Mouse (Mus musculus): ENCODE results near the gene Zfp688. TPM values are rescaled to one million over a fixed set of nuclear protein-coding genes. Genes with fewer than 3 reads are reported as not detected.

Zfp688 gene
- polyA plus RNA-seq, 1 experiment, result not detected

- no peak overlapping the region for H3K4me3 ChIP-seq (ENCODE audit: insufficient read depth, low read depth, low read length)
- no peak overlapping the region for H3K27ac ChIP-seq (ENCODE audit: insufficient read depth, low read depth, low read length)
- peaks cover 2% of the 10 kb centered on the region; the same call in 1 of the 2 replicates for H3K4me1 ChIP-seq (ENCODE audit: control insufficient read depth, insufficient read depth, low read length)
- 96% methylated on average over 7 of the region's 7 CpGs for WGBS
- no peak for TF ChIP-seq POLR2A (IDR thresholded peaks at IDR 0.05; ENCODE audit: insufficient read depth, low read depth, low read length)
- TF ChIP-seq CTCF (IDR thresholded peaks at IDR 0.05; ENCODE audit: insufficient read depth, low read depth, low read length), result no peak
These were observed 33.0 kb upstream of the Zfp688 start for GRCm38 (mm10) chr7:127454905-127455304.

- WGBS, result 96% methylated on average over 2 of the region's 2 CpGs
- Histone ChIP-seq H3K4me1 (ENCODE audit: control insufficient read depth, insufficient read depth, low read length) (peaks cover 2% of the 10 kb centered on the region; the same call in 1 of the 2 replicates), H3K4me3 (ENCODE audit: insufficient read depth, low read depth, low read length) (no peak overlapping the region), H3K27ac (ENCODE audit: insufficient read depth, low read depth, low read length) (no peak overlapping the region)
- TF ChIP-seq CTCF (IDR thresholded peaks at IDR 0.05; ENCODE audit: insufficient read depth, low read depth, low read length) (no peak), POLR2A (IDR thresholded peaks at IDR 0.05; ENCODE audit: insufficient read depth, low read depth, low read length) (no peak)
These were observed 31.2 kb upstream of the Zfp688 start for GRCm38 (mm10) chr7:127453056-127453455.

GRCm38 (mm10) chr7:127449966-127450365, 28.1 kb upstream of the Zfp688 start:
- Histone ChIP-seq H3K4me1 (ENCODE audit: control insufficient read depth, insufficient read depth, low read length) (peaks cover 6% of the 10 kb centered on the region), H3K27ac (ENCODE audit: insufficient read depth, low read depth, low read length) (no peak overlapping the region), H3K4me3 (ENCODE audit: insufficient read depth, low read depth, low read length) (no peak overlapping the region)
- no peak for TF ChIP-seq CTCF (IDR thresholded peaks at IDR 0.05; ENCODE audit: insufficient read depth, low read depth, low read length)
- TF ChIP-seq POLR2A (IDR thresholded peaks at IDR 0.05; ENCODE audit: insufficient read depth, low read depth, low read length), result no peak
- WGBS, result 63% methylated on average over 7 of the region's 7 CpGs

GRCm38 (mm10) chr7:127448521-127449300, 26.8 kb upstream of the Zfp688 start, which contains the start of gene Zfp689:
Gene Zfp689 (minus strand): TSS chr7:127449158.
- peak within 1 kb of the TSS; percentile 92 for H3K27ac ChIP-seq (ENCODE audit: insufficient read depth, low read depth, low read length)
- under 1% methylated on average over 54 of the region's 54 CpGs for WGBS
- peaks cover 13% of the 10 kb centered on the region for H3K4me1 ChIP-seq (ENCODE audit: control insufficient read depth, insufficient read depth, low read length)
- peak within 1 kb of the TSS; percentile 94 for H3K4me3 ChIP-seq (ENCODE audit: insufficient read depth, low read depth, low read length)
- TF ChIP-seq CTCF (IDR thresholded peaks at IDR 0.05; ENCODE audit: insufficient read depth, low read depth, low read length) (no peak), POLR2A (IDR thresholded peaks at IDR 0.05; ENCODE audit: insufficient read depth, low read depth, low read length) (peak; percentile 37; the same call in 1 of the 2 replicates)

GRCm38 (mm10) chr7:127443976-127444375, 22.1 kb upstream of the Zfp688 start:
- 95% methylated on average over 20 of the region's 20 CpGs for WGBS
- Histone ChIP-seq H3K4me1 (ENCODE audit: control insufficient read depth, insufficient read depth, low read length) (peaks cover 12% of the 10 kb centered on the region), H3K4me3 (ENCODE audit: insufficient read depth, low read depth, low read length) (no peak overlapping the region), H3K27ac (ENCODE audit: insufficient read depth, low read depth, low read length) (no peak overlapping the region)
- TF ChIP-seq POLR2A (IDR thresholded peaks at IDR 0.05; ENCODE audit: insufficient read depth, low read depth, low read length) (no peak), CTCF (IDR thresholded peaks at IDR 0.05; ENCODE audit: insufficient read depth, low read depth, low read length) (no peak)

- TF ChIP-seq POLR2A (IDR thresholded peaks at IDR 0.05; ENCODE audit: insufficient read depth, low read depth, low read length), result no peak
- TF ChIP-seq CTCF (IDR thresholded peaks at IDR 0.05; ENCODE audit: insufficient read depth, low read depth, low read length), result no peak
- WGBS, result 94% methylated on average over 3 of the region's 3 CpGs
- H3K4me1 ChIP-seq (ENCODE audit: control insufficient read depth, insufficient read depth, low read length), result no peaks in the 10 kb centered on the region
These were observed 15.9 kb upstream of the Zfp688 start for GRCm38 (mm10) chr7:127437724-127438123.

GRCm38 (mm10) chr7:127435206-127435605, 13.3 kb upstream of the Zfp688 start:
- Histone ChIP-seq H3K27ac (ENCODE audit: insufficient read depth, low read depth, low read length) (no peak overlapping the region), H3K4me1 (ENCODE audit: control insufficient read depth, insufficient read depth, low read length) (no peaks in the 10 kb centered on the region), H3K4me3 (ENCODE audit: insufficient read depth, low read depth, low read length) (no peak overlapping the region)
- TF ChIP-seq CTCF (IDR thresholded peaks at IDR 0.05; ENCODE audit: insufficient read depth, low read depth, low read length), result no peak
- no peak for TF ChIP-seq POLR2A (IDR thresholded peaks at IDR 0.05; ENCODE audit: insufficient read depth, low read depth, low read length)
- 78% methylated on average over 4 of the region's 4 CpGs for WGBS

More at GRCm38 (mm10) chr7:127437724-127438123, 15.9 kb upstream of the Zfp688 start:
- Histone ChIP-seq H3K27ac (ENCODE audit: insufficient read depth, low read depth, low read length) (no peak overlapping the region), H3K4me3 (ENCODE audit: insufficient read depth, low read depth, low read length) (no peak overlapping the region)

GRCm38 (mm10) chr7:127426354-127426753, 4.5 kb upstream of the Zfp688 start:
- TF ChIP-seq POLR2A (IDR thresholded peaks at IDR 0.05; ENCODE audit: insufficient read depth, low read depth, low read length) (no peak), CTCF (IDR thresholded peaks at IDR 0.05; ENCODE audit: insufficient read depth, low read depth, low read length) (no peak)
- H3K4me3 ChIP-seq (ENCODE audit: insufficient read depth, low read depth, low read length), result no peak overlapping the region
- H3K27ac ChIP-seq (ENCODE audit: insufficient read depth, low read depth, low read length), result no peak overlapping the region
- WGBS, result 70% methylated on average over 3 of the region's 3 CpGs
- H3K4me1 ChIP-seq (ENCODE audit: control insufficient read depth, insufficient read depth, low read length), result peaks cover 2% of the 10 kb centered on the region; the same call in 1 of the 2 replicates

- Histone ChIP-seq H3K4me3 (ENCODE audit: insufficient read depth, low read depth, low read length) (no peak overlapping the region), H3K4me1 (ENCODE audit: control insufficient read depth, insufficient read depth, low read length) (peaks cover 5% of the 10 kb centered on the region), H3K27ac (ENCODE audit: insufficient read depth, low read depth, low read length) (no peak overlapping the region)
- 83% methylated on average over 2 of the region's 2 CpGs for WGBS
- TF ChIP-seq CTCF (IDR thresholded peaks at IDR 0.05; ENCODE audit: insufficient read depth, low read depth, low read length) (no peak), POLR2A (IDR thresholded peaks at IDR 0.05; ENCODE audit: insufficient read depth, low read depth, low read length) (no peak)
These were observed 4.0 kb upstream of the Zfp688 start for GRCm38 (mm10) chr7:127425911-127426310.
